Mouse (Mus musculus): ENCODE results near the gene Itga3. TPM values are rescaled to one million over a fixed set of nuclear protein-coding genes. Genes with fewer than 3 reads are reported as not detected.
A peak's percentile ranks its signal among the peaks of the same experiment; 100 is the strongest.

Itga3 gene
- polyA plus RNA-seq, 1 experiment = 49.4 TPM

- H3K27ac ChIP-seq (ENCODE audit: insufficient read depth, low read length) = peak overlapping the region; percentile 100
- H3K4me3 ChIP-seq (replicated peaks; ENCODE audit: insufficient read depth, low read depth, low read length) = peak overlapping the region; percentile 80
- H3K27me3 ChIP-seq (ENCODE audit: control insufficient read depth, insufficient read depth, low read length) = no peaks in the 10 kb centered on the region
- peaks cover 38% of the 10 kb centered on the region for H3K4me1 ChIP-seq (ENCODE audit: control insufficient read depth, insufficient read depth, low read length)
- DNase-seq = peak; percentile 87
- WGBS = under 1% methylated on average over 20 of the region's 20 CpGs
- no peak for TF ChIP-seq CTCF (IDR thresholded peaks at IDR 0.05; ENCODE audit: borderline replicate concordance, insufficient read depth, low read depth, low read length)
- no peak for TF ChIP-seq POLR2A (IDR thresholded peaks at IDR 0.05; ENCODE audit: borderline replicate concordance, insufficient read depth, low read length)
Measured at GRCm38 (mm10) chr11:95040491-95041138, 36.0 kb downstream of the Itga3 start.

DNA sequence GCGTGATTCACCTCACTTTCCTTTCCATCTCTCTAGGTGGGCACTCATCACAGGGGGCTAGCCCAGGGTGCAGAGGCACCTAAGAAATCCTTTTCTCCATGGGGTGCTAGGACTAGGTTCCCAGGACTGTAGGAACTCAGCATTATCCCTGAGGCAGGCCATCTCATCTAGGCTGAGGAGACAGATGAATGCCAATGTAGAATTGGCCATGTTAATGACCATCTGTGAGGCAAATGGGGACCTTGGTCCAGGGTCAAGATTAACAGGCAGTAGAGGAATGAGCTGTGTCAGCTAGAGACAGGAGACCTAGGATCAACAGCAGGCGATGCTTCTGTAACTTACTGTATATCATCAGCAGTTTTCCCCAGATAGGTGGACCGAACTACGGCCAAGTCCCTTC, 36.8 kb downstream of the Itga3 start:
- peak; percentile 79 to 90 for DNase-seq
- Histone ChIP-seq H3K4me3 (replicated peaks; ENCODE audit: insufficient read depth, low read depth, low read length) (peak overlapping the region; percentile 80), H3K27me3 (ENCODE audit: control insufficient read depth, insufficient read depth, low read length) (no peaks in the 10 kb centered on the region), H3K4me1 (ENCODE audit: control insufficient read depth, insufficient read depth, low read length) (peaks cover 47% of the 10 kb centered on the region), H3K27ac (ENCODE audit: insufficient read depth, low read length) (peak overlapping the region; percentile 100)
- 9% methylated on average over 4 of the region's 4 CpGs for WGBS
- TF ChIP-seq CTCF (IDR thresholded peaks at IDR 0.05; ENCODE audit: borderline replicate concordance, insufficient read depth, low read depth, low read length) (no peak), POLR2A (IDR thresholded peaks at IDR 0.05; ENCODE audit: borderline replicate concordance, insufficient read depth, low read length) (peak; percentile 35; the same call in 1 of the 2 replicates)

DNA sequence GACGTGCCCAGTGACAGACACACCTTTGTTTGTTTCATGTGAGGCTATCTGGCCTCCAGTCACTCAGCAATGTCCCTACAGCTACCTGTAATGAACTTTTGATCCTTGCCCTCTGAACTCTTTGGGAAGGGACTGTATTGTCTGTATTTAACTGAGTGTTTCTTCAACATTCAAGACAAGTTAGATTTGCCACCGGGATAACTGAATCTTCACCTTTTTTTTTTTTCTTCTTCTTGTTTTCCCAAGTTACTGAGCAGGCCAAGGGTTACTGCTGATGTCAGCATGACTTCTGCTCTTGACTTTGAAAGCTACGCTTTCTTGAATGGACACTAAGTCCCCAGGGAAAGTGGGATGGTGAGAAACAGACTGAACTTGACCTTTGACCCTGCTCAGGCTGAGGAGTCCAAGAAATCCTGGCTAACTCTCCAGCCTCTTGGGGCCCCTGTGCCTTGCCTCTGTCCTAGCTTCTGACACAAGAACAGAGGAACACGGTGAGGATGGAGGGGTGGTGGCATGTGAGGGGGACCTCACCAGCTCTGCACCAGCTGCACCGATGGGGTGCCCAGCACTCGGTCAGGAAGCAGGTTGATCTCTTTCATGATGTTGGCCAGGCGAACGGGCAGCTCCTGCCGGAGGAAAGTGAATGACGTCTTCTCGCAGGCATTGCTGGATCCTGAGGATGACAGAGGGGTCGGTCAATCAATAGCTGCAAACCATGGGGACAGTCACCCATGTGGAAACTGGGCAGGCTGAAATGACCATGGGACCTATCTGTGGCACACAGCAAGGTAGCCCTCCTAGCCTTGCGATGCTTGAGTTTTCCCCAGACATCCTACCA, 37.6 kb downstream of the Itga3 start:
- peaks cover 54% of the 10 kb centered on the region for H3K4me1 ChIP-seq (ENCODE audit: control insufficient read depth, insufficient read depth, low read length)
- 20% methylated on average over 13 of the region's 13 CpGs for WGBS
- H3K4me3 ChIP-seq (replicated peaks; ENCODE audit: insufficient read depth, low read depth, low read length) = peak overlapping the region; percentile 80
- DNase-seq = peak; percentile 45 to 55
- H3K27me3 ChIP-seq (ENCODE audit: control insufficient read depth, insufficient read depth, low read length) = no peaks in the 10 kb centered on the region
- H3K27ac ChIP-seq (ENCODE audit: insufficient read depth, low read length) = peak overlapping the region; percentile 100
- TF ChIP-seq POLR2A (IDR thresholded peaks at IDR 0.05; ENCODE audit: borderline replicate concordance, insufficient read depth, low read length) (no peak), CTCF (IDR thresholded peaks at IDR 0.05; ENCODE audit: borderline replicate concordance, insufficient read depth, low read depth, low read length) (no peak)

GRCm38 (mm10) chr11:95038156-95038817, 38.3 kb downstream of the Itga3 start:
- peaks cover 61% of the 10 kb centered on the region for H3K4me1 ChIP-seq (ENCODE audit: control insufficient read depth, insufficient read depth, low read length)
- H3K27me3 ChIP-seq (ENCODE audit: control insufficient read depth, insufficient read depth, low read length) = no peaks in the 10 kb centered on the region
- WGBS = 53% methylated on average over 14 of the region's 14 CpGs
- TF ChIP-seq CTCF (IDR thresholded peaks at IDR 0.05; ENCODE audit: borderline replicate concordance, insufficient read depth, low read depth, low read length) = no peak
- no peak for TF ChIP-seq POLR2A (IDR thresholded peaks at IDR 0.05; ENCODE audit: borderline replicate concordance, insufficient read depth, low read length)
- peak overlapping the region; percentile 92 for H3K27ac ChIP-seq (ENCODE audit: insufficient read depth, low read length)
- DNase-seq = peak; percentile 44 to 51
- no peak overlapping the region for H3K4me3 ChIP-seq (replicated peaks; ENCODE audit: insufficient read depth, low read depth, low read length)

DNA sequence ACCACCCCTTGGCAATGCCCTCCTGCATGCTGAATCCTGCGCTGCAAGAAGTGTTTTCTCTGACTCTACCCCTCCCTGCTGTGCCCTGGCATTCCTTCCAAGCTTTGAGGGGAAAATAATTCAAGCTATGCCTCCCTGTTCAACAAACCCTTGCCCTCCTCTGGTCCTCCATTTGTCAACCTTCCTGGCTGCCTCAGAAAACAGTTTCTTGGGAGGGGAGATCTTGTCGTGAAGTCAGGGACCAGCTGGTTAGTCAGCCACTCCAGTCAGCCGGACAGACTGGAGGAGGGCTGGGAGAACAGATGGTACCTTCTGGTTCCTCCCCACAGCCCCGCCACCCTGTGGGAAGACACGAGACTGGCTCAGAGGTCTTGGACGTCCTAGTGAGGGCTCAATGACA, 39.3 kb downstream of the Itga3 start:
- Histone ChIP-seq H3K4me1 (ENCODE audit: control insufficient read depth, insufficient read depth, low read length) (peaks cover 70% of the 10 kb centered on the region), H3K4me3 (replicated peaks; ENCODE audit: insufficient read depth, low read depth, low read length) (peak overlapping the region; percentile 5), H3K27me3 (ENCODE audit: control insufficient read depth, insufficient read depth, low read length) (no peaks in the 10 kb centered on the region), H3K27ac (ENCODE audit: insufficient read depth, low read length) (peak overlapping the region; percentile 92)
- DNase-seq = peak; percentile 86 to 92
- 10% methylated on average over 6 of the region's 6 CpGs for WGBS
- TF ChIP-seq CTCF (IDR thresholded peaks at IDR 0.05; ENCODE audit: borderline replicate concordance, insufficient read depth, low read depth, low read length) = peak; percentile 19; the same call in 1 of the 2 replicates
- no peak for TF ChIP-seq POLR2A (IDR thresholded peaks at IDR 0.05; ENCODE audit: borderline replicate concordance, insufficient read depth, low read length)

DNA sequence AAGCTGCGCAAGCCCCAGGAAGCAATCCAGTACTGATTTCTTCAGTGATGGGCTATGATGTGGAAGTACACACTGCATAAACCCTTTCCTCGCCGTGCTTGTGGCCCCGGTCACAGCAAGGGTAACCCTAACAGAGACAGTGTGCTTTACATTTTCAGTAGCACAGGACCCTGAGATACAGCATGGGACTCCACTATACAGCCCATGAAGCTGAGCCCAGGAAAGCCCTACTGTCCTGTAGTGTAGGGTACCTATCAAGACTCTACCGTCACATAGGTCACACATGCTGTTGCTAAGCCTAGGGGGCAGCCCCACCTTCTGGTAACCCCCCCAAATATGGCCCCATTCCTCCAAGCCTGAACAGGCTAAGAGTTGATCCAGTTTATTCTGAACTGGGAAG, 40.1 kb downstream of the Itga3 start:
- H3K4me1 ChIP-seq (ENCODE audit: control insufficient read depth, insufficient read depth, low read length) = peaks cover 76% of the 10 kb centered on the region
- DNase-seq = peak in 1 of 2 experiments; percentile 30
- 90% methylated on average over 5 of the region's 5 CpGs for WGBS
- no peaks in the 10 kb centered on the region for H3K27me3 ChIP-seq (ENCODE audit: control insufficient read depth, insufficient read depth, low read length)
- TF ChIP-seq POLR2A (IDR thresholded peaks at IDR 0.05; ENCODE audit: borderline replicate concordance, insufficient read depth, low read length) = no peak
- TF ChIP-seq CTCF (IDR thresholded peaks at IDR 0.05; ENCODE audit: borderline replicate concordance, insufficient read depth, low read depth, low read length) = no peak
- H3K4me3 ChIP-seq (replicated peaks; ENCODE audit: insufficient read depth, low read depth, low read length) = no peak overlapping the region
- H3K27ac ChIP-seq (ENCODE audit: insufficient read depth, low read length) = peak overlapping the region; percentile 92

GRCm38 (mm10) chr11:95034902-95035301, 41.7 kb downstream of the Itga3 start:
- H3K27me3 ChIP-seq (ENCODE audit: control insufficient read depth, insufficient read depth, low read length) = no peaks in the 10 kb centered on the region
- H3K27ac ChIP-seq (ENCODE audit: insufficient read depth, low read length) = 0 out of 2 replicates have a peak overlapping the region, but pooled peaks have one; percentile 0
- H3K4me3 ChIP-seq (replicated peaks; ENCODE audit: insufficient read depth, low read depth, low read length) = no peak overlapping the region
- WGBS = 51% methylated on average over 10 of the region's 10 CpGs
- TF ChIP-seq POLR2A (IDR thresholded peaks at IDR 0.05; ENCODE audit: borderline replicate concordance, insufficient read depth, low read length) (no peak), CTCF (IDR thresholded peaks at IDR 0.05; ENCODE audit: borderline replicate concordance, insufficient read depth, low read depth, low read length) (no peak)
- H3K4me1 ChIP-seq (ENCODE audit: control insufficient read depth, insufficient read depth, low read length) = peaks cover 77% of the 10 kb centered on the region
- DNase-seq = peak; percentile 22 to 39

Measured in cerebellum, adult 2 months (tissue).